Mouse (Mus musculus): ENCODE data around the gene Cks1b. TPM values are rescaled to one million over a fixed set of nuclear protein-coding genes. Genes with fewer than 3 reads are reported as not detected.
A peak's percentile ranks its signal among the peaks of the same experiment; 100 is the strongest.

The Cks1b gene
- polyA plus RNA-seq, 1 experiment = 11.7 TPM

- no peak for DNase-seq
- 67% methylated on average over 16 of the region's 16 CpGs for WGBS
- TF ChIP-seq POLR2A (IDR thresholded peaks at IDR 0.05; ENCODE audit: borderline replicate concordance, extremely low read depth, low read depth, low read length) = no peak
- TF ChIP-seq CTCF (IDR thresholded peaks at IDR 0.05; ENCODE audit: insufficient read depth, low read length) = no peak
- H3K4me1 ChIP-seq (ENCODE audit: control insufficient read depth, insufficient read depth, low read length) = peaks cover 3% of the 10 kb centered on the region
- H3K4me3 ChIP-seq (replicated peaks; ENCODE audit: extremely low read depth, low read depth, low read length) = no peak overlapping the region
Measured at GRCm38 (mm10) chr3:89408448-89408847, 9.7 kb downstream of the Cks1b start.

- Histone ChIP-seq H3K4me1 (ENCODE audit: control insufficient read depth, insufficient read depth, low read length) (peaks cover 3% of the 10 kb centered on the region), H3K4me3 (replicated peaks; ENCODE audit: extremely low read depth, low read depth, low read length) (no peak overlapping the region)
- no peak for DNase-seq
- 83% methylated on average over 6 of the region's 6 CpGs for WGBS
- TF ChIP-seq CTCF (IDR thresholded peaks at IDR 0.05; ENCODE audit: insufficient read depth, low read length) (no peak), POLR2A (IDR thresholded peaks at IDR 0.05; ENCODE audit: borderline replicate concordance, extremely low read depth, low read depth, low read length) (no peak)
Measured at GRCm38 (mm10) chr3:89406887-89407286, 11.3 kb downstream of the Cks1b start.

- DNase-seq = no peak
- no peaks in the 10 kb centered on the region for H3K4me1 ChIP-seq (ENCODE audit: control insufficient read depth, insufficient read depth, low read length)
- no peak within 1 kb of the TSS for H3K4me3 ChIP-seq (replicated peaks; ENCODE audit: extremely low read depth, low read depth, low read length)
- WGBS = 74% methylated on average over 5 of the region's 5 CpGs
- TF ChIP-seq CTCF (IDR thresholded peaks at IDR 0.05; ENCODE audit: insufficient read depth, low read length) (no peak), POLR2A (IDR thresholded peaks at IDR 0.05; ENCODE audit: borderline replicate concordance, extremely low read depth, low read depth, low read length) (no peak)
Measured at GRCm38 (mm10) chr3:89402693-89403092, 15.5 kb downstream of the Cks1b start, which contains the start of gene Lenep. Lenep (minus strand) TSS chr3:89402793.

GRCm38 (mm10) chr3:89401329-89401728, 16.9 kb downstream of the Cks1b start:
- 87% methylated on average over 7 of the region's 7 CpGs for WGBS
- H3K4me1 ChIP-seq (ENCODE audit: control insufficient read depth, insufficient read depth, low read length) = peaks cover 3% of the 10 kb centered on the region; the same call in 1 of the 2 replicates
- H3K4me3 ChIP-seq (replicated peaks; ENCODE audit: extremely low read depth, low read depth, low read length) = no peak overlapping the region
- no peak for TF ChIP-seq POLR2A (IDR thresholded peaks at IDR 0.05; ENCODE audit: borderline replicate concordance, extremely low read depth, low read depth, low read length)
- TF ChIP-seq CTCF (IDR thresholded peaks at IDR 0.05; ENCODE audit: insufficient read depth, low read length) = no peak
- no peak for DNase-seq

- under 1% methylated on average over 4 of the region's 4 CpGs for WGBS
- DNase-seq = no peak
- no peak overlapping the region for H3K4me3 ChIP-seq (replicated peaks; ENCODE audit: extremely low read depth, low read depth, low read length)
- peaks cover 11% of the 10 kb centered on the region for H3K4me1 ChIP-seq (ENCODE audit: control insufficient read depth, insufficient read depth, low read length)
- TF ChIP-seq CTCF (IDR thresholded peaks at IDR 0.05; ENCODE audit: insufficient read depth, low read length) = no peak
Measured at GRCm38 (mm10) chr3:89396654-89397005, 21.6 kb downstream of the Cks1b start.

- whole genome bisulfite sequencing = 1% methylated on average over 42 of the region's 44 CpGs
- DNase-seq = peak; percentile 67
- H3K4me3 ChIP-seq (replicated peaks; ENCODE audit: extremely low read depth, low read depth, low read length) = peak overlapping the region; percentile 61
- TF ChIP-seq POLR2A (IDR thresholded peaks at IDR 0.05; ENCODE audit: borderline replicate concordance, extremely low read depth, low read depth, low read length) (peak; percentile 22; the same call in 1 of the 2 replicates), CTCF (IDR thresholded peaks at IDR 0.05; ENCODE audit: insufficient read depth, low read length) (peak; percentile 84)
- H3K4me1 ChIP-seq (ENCODE audit: control insufficient read depth, insufficient read depth, low read length) = peaks cover 14% of the 10 kb centered on the region
Measured at GRCm38 (mm10) chr3:89395806-89396653, 22.2 kb downstream of the Cks1b start.

- peak overlapping the region; percentile 61 for H3K4me3 ChIP-seq (replicated peaks; ENCODE audit: extremely low read depth, low read depth, low read length)
- 7% methylated on average over 10 of the region's 10 CpGs for WGBS
- H3K4me1 ChIP-seq (ENCODE audit: control insufficient read depth, insufficient read depth, low read length) = peaks cover 18% of the 10 kb centered on the region
- peak; percentile 39 for DNase-seq
- TF ChIP-seq CTCF (IDR thresholded peaks at IDR 0.05; ENCODE audit: insufficient read depth, low read length) (no peak), POLR2A (IDR thresholded peaks at IDR 0.05; ENCODE audit: borderline replicate concordance, extremely low read depth, low read depth, low read length) (no peak)
Measured at GRCm38 (mm10) chr3:89395419-89395805, 22.8 kb downstream of the Cks1b start.

- under 1% methylated on average over 12 of the region's 12 CpGs for WGBS
- DNase-seq = peak; percentile 84
- TF ChIP-seq CTCF (IDR thresholded peaks at IDR 0.05; ENCODE audit: insufficient read depth, low read length) = no peak
- TF ChIP-seq POLR2A (IDR thresholded peaks at IDR 0.05; ENCODE audit: borderline replicate concordance, extremely low read depth, low read depth, low read length) = peak; percentile 72; the same call in 1 of the 2 replicates
- Histone ChIP-seq H3K4me1 (ENCODE audit: control insufficient read depth, insufficient read depth, low read length) (peaks cover 21% of the 10 kb centered on the region), H3K4me3 (replicated peaks; ENCODE audit: extremely low read depth, low read depth, low read length) (peak overlapping the region; percentile 50)
Measured at GRCm38 (mm10) chr3:89394894-89395256, 23.3 kb downstream of the Cks1b start.

GRCm38 (mm10) chr3:89394006-89394893, 23.9 kb downstream of the Cks1b start, which contains the start of gene Zbtb7b:
Zbtb7b (minus strand) TSS chr3:89394776.
- DNase-seq = peak; percentile 87

More at GRCm38 (mm10) chr3:89394006-89394893, 23.9 kb downstream of the Cks1b start, which contains the start of gene Zbtb7b:
- Histone ChIP-seq H3K4me1 (ENCODE audit: control insufficient read depth, insufficient read depth, low read length) (peaks cover 23% of the 10 kb centered on the region), H3K4me3 (replicated peaks; ENCODE audit: extremely low read depth, low read depth, low read length) (peak within 1 kb of the TSS; percentile 82)
- WGBS = under 1% methylated on average over 42 of the region's 42 CpGs
- TF ChIP-seq POLR2A (IDR thresholded peaks at IDR 0.05; ENCODE audit: borderline replicate concordance, extremely low read depth, low read depth, low read length) (peak; percentile 50; the same call in 1 of the 2 replicates), CTCF (IDR thresholded peaks at IDR 0.05; ENCODE audit: insufficient read depth, low read length) (no peak)
